Mouse (Mus musculus): ENCODE results near the gene Nudt9. TPM values are rescaled to one million over a fixed set of nuclear protein-coding genes. Genes with fewer than 3 reads are reported as not detected.

Nudt9 gene
- polyA plus RNA-seq, 1 experiment, result 32.0 TPM

DNA sequence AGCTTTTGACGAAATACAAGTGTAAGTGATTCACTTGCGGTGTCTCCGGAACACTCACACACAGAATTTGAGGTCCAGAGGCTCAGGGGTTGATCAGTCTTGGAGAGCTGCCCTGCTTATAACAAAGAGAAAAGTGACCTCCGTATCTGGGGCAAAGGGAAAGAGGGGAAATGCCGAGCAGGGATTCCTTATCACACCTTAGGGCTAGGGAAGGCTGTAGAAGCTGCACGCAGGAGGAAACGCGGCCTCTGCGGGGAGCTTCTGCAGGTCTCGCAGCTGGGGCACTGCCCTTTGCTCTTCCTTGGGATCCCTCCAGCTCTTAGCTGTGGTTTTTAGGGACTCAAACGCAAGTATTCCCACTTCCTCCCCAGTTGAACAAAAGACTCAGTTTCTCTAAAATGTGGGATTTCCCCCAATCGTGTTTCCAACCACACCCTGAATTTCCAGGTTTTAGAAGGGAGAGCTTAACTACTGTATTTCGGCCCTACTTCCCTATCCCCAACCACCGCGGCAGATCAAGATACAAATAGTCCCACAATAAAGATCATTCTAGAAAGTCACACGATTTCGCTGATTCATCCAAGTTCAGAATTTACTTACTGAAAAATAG is 20.8 kb upstream of the Nudt9 start:
- Histone ChIP-seq H3K27ac (ENCODE audit: insufficient read depth, low read length) (peak overlapping the region; percentile 38; the same call in 1 of the 2 replicates), H3K9ac (ENCODE audit: low read depth, poor library complexity, severe bottlenecking) (no peak overlapping the region), H3K4me1 (ENCODE audit: control insufficient read depth, insufficient read depth, low read length) (peaks cover 4% of the 10 kb centered on the region), H3K4me3 (ENCODE audit: low read depth, low read length) (no peak overlapping the region), H3K27me3 (ENCODE audit: control insufficient read depth, insufficient read depth, low read length, poor library complexity, severe bottlenecking) (no peaks in the 10 kb centered on the region), H3K36me3 (ENCODE audit: control insufficient read depth, insufficient read depth, low read length, poor library complexity, severe bottlenecking) (no peaks in the 10 kb centered on the region), H3K9me3 (replicated peaks; ENCODE audit: control insufficient read depth, insufficient read depth, low read length, poor library complexity, severe bottlenecking) (no peaks in the 10 kb centered on the region)
- no peak for TF ChIP-seq EP300 (IDR thresholded peaks at IDR 0.05; ENCODE audit: insufficient read depth, low read depth, low read length)
- TF ChIP-seq POLR2A (IDR thresholded peaks at IDR 0.05; ENCODE audit: insufficient read depth, low read length), result no peak
- no peak for TF ChIP-seq CTCF (IDR thresholded peaks at IDR 0.05; ENCODE audit: low read depth, low read length)

GRCm38 (mm10) chr5:104032434-104033097 is 13.5 kb upstream of the Nudt9 start:
- Histone ChIP-seq H3K27ac (ENCODE audit: insufficient read depth, low read length) (no peak overlapping the region), H3K4me3 (ENCODE audit: low read depth, low read length) (no peak overlapping the region), H3K9me3 (replicated peaks; ENCODE audit: control insufficient read depth, insufficient read depth, low read length, poor library complexity, severe bottlenecking) (no peaks in the 10 kb centered on the region), H3K36me3 (ENCODE audit: control insufficient read depth, insufficient read depth, low read length, poor library complexity, severe bottlenecking) (no peaks in the 10 kb centered on the region), H3K4me1 (ENCODE audit: control insufficient read depth, insufficient read depth, low read length) (peaks cover 7% of the 10 kb centered on the region), H3K9ac (ENCODE audit: low read depth, poor library complexity, severe bottlenecking) (no peak overlapping the region), H3K27me3 (ENCODE audit: control insufficient read depth, insufficient read depth, low read length, poor library complexity, severe bottlenecking) (no peaks in the 10 kb centered on the region)
- TF ChIP-seq CTCF (IDR thresholded peaks at IDR 0.05; ENCODE audit: low read depth, low read length), result no peak
- no peak for TF ChIP-seq POLR2A (IDR thresholded peaks at IDR 0.05; ENCODE audit: insufficient read depth, low read length)
- no peak for TF ChIP-seq EP300 (IDR thresholded peaks at IDR 0.05; ENCODE audit: insufficient read depth, low read depth, low read length)

- Histone ChIP-seq H3K9ac (ENCODE audit: low read depth, poor library complexity, severe bottlenecking) (no peak overlapping the region), H3K27ac (ENCODE audit: insufficient read depth, low read length) (no peak overlapping the region), H3K4me3 (ENCODE audit: low read depth, low read length) (no peak overlapping the region), H3K4me1 (ENCODE audit: control insufficient read depth, insufficient read depth, low read length) (peaks cover 7% of the 10 kb centered on the region), H3K27me3 (ENCODE audit: control insufficient read depth, insufficient read depth, low read length, poor library complexity, severe bottlenecking) (no peaks in the 10 kb centered on the region), H3K9me3 (replicated peaks; ENCODE audit: control insufficient read depth, insufficient read depth, low read length, poor library complexity, severe bottlenecking) (no peaks in the 10 kb centered on the region), H3K36me3 (ENCODE audit: control insufficient read depth, insufficient read depth, low read length, poor library complexity, severe bottlenecking) (no peaks in the 10 kb centered on the region)
- TF ChIP-seq CTCF (IDR thresholded peaks at IDR 0.05; ENCODE audit: low read depth, low read length), result no peak
- TF ChIP-seq POLR2A (IDR thresholded peaks at IDR 0.05; ENCODE audit: insufficient read depth, low read length), result no peak
- TF ChIP-seq EP300 (IDR thresholded peaks at IDR 0.05; ENCODE audit: insufficient read depth, low read depth, low read length), result no peak
Measured at GRCm38 (mm10) chr5:104035066-104035465, 11.0 kb upstream of the Nudt9 start.

DNA sequence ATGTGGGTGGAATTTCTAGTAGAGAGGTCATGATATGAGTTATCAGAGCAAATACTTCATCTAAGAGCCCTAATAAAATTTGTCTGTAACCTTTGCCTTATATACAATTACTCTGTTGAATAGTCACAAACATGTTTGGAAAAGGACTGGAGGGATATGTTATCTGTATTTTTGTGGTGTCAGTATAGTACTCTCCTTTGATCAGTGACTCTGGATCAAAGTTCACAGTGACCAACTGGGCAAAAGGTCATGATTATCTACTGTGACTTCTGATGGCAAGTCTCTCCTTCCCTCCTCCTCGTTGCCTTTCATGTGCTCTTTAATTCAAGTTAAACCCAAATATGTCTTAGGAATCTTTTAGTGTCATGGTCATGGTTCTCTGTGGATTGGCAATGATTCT is 10.3 kb upstream of the Nudt9 start:
- no peak overlapping the region for H3K9ac ChIP-seq (ENCODE audit: low read depth, poor library complexity, severe bottlenecking)
- TF ChIP-seq POLR2A (IDR thresholded peaks at IDR 0.05; ENCODE audit: insufficient read depth, low read length) (no peak), CTCF (IDR thresholded peaks at IDR 0.05; ENCODE audit: low read depth, low read length) (no peak), EP300 (IDR thresholded peaks at IDR 0.05; ENCODE audit: insufficient read depth, low read depth, low read length) (no peak)

GRCm38 (mm10) chr5:104036686-104037085 is 9.4 kb upstream of the Nudt9 start:
- no peak for TF ChIP-seq CTCF (IDR thresholded peaks at IDR 0.05; ENCODE audit: low read depth, low read length)
- no peak for TF ChIP-seq POLR2A (IDR thresholded peaks at IDR 0.05; ENCODE audit: insufficient read depth, low read length)
- TF ChIP-seq EP300 (IDR thresholded peaks at IDR 0.05; ENCODE audit: insufficient read depth, low read depth, low read length), result no peak
- H3K36me3 ChIP-seq (ENCODE audit: control insufficient read depth, insufficient read depth, low read length, poor library complexity, severe bottlenecking), result no peaks in the 10 kb centered on the region
- no peak overlapping the region for H3K27ac ChIP-seq (ENCODE audit: insufficient read depth, low read length)
- no peaks in the 10 kb centered on the region for H3K9me3 ChIP-seq (replicated peaks; ENCODE audit: control insufficient read depth, insufficient read depth, low read length, poor library complexity, severe bottlenecking)
- H3K27me3 ChIP-seq (ENCODE audit: control insufficient read depth, insufficient read depth, low read length, poor library complexity, severe bottlenecking), result no peaks in the 10 kb centered on the region
- no peak overlapping the region for H3K9ac ChIP-seq (ENCODE audit: low read depth, poor library complexity, severe bottlenecking)
- no peaks in the 10 kb centered on the region for H3K4me1 ChIP-seq (ENCODE audit: control insufficient read depth, insufficient read depth, low read length)
- no peak overlapping the region for H3K4me3 ChIP-seq (ENCODE audit: low read depth, low read length)

More for the DNA sequence above, 10.3 kb upstream of the Nudt9 start:
- no peaks in the 10 kb centered on the region for H3K9me3 ChIP-seq (replicated peaks; ENCODE audit: control insufficient read depth, insufficient read depth, low read length, poor library complexity, severe bottlenecking)
- no peak overlapping the region for H3K27ac ChIP-seq (ENCODE audit: insufficient read depth, low read length)
- no peak overlapping the region for H3K4me3 ChIP-seq (ENCODE audit: low read depth, low read length)
- H3K36me3 ChIP-seq (ENCODE audit: control insufficient read depth, insufficient read depth, low read length, poor library complexity, severe bottlenecking), result no peaks in the 10 kb centered on the region
- no peaks in the 10 kb centered on the region for H3K27me3 ChIP-seq (ENCODE audit: control insufficient read depth, insufficient read depth, low read length, poor library complexity, severe bottlenecking)
- peaks cover under 1% of the 10 kb centered on the region for H3K4me1 ChIP-seq (ENCODE audit: control insufficient read depth, insufficient read depth, low read length)
